Mouse (Mus musculus) urinary bladder, postnatal 4 days (tissue): ENCODE data around the gene Hdhd5.

ENCODE experiments used
- DNase-seq, 2 experiments: peaks; one replicate each; pipeline ENCODE4 v3.0.0; 2021 to 2022; ENCODE audit warnings: low spot score in 2 of 2

Hdhd5 gene

GRCm38 (mm10) chr6:120532594-120532993, 1.5 kb upstream of the Hdhd5 start:
- DNase-seq: no peak

DNA sequence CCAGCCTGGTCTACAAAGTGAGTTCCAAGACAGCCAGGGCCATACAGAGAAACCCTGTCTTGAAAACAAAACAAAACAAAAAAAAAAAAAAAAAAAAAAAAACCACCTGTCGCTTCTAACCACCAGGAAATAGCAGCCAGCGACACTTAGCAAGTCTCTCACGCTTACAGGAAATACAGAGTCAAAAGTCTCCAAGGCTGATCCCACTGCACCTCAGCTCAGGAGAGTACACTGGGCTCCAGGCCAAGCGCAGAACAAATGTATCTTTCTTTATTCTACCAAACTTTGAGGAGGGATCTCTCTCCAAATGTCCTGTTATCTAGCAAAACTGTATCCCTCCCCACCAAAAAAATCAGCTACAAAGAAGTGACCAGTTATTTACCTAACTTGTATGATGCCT, 2.0 kb downstream of the Hdhd5 start:
- DNase-seq: no peak

DNA sequence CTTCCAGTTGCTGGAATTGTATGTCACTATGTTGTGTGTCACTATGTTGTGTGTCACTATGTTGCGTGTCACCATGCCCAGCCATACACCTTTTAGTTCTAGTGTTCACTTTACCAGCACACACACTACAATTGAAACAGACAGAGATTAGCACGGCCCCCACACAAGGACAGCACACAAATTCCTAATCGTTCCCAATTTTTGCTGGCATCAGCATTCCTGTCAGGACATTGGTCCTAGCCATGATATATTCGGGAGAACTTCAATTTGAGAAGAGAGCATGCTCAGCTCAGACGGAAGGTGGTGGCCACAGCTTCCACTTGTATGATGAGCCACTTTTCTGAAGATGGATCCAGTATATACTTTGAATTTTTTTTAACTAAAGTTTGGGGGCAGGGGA, 6.3 kb downstream of the Hdhd5 start:
- no peak for DNase-seq

- no peak for DNase-seq
Measured at GRCm38 (mm10) chr6:120519647-120520046, 11.5 kb downstream of the Hdhd5 start.

- no peak for DNase-seq
Measured at GRCm38 (mm10) chr6:120517311-120517710, 13.8 kb downstream of the Hdhd5 start.

DNA sequence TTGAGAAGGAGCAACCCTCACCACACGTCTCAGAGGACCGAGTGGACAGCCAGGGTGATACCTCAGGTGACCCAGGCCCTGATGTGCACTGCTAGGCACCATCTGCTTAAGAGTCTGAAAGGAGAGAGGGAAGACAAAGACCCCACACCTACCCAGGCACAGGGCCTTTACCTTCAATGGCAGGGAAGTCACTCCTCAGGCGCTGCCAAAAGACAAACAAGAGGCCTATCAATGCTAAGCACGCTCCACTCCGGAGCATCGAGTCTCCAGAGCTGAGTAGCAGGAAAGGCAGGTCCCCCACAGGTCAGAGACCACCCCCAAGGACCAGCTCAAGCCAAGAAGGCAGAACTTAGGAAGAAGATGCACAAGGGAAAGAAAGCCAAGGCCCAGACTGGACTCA, 14.2 kb downstream of the Hdhd5 start:
- DNase-seq: no peak

DNA sequence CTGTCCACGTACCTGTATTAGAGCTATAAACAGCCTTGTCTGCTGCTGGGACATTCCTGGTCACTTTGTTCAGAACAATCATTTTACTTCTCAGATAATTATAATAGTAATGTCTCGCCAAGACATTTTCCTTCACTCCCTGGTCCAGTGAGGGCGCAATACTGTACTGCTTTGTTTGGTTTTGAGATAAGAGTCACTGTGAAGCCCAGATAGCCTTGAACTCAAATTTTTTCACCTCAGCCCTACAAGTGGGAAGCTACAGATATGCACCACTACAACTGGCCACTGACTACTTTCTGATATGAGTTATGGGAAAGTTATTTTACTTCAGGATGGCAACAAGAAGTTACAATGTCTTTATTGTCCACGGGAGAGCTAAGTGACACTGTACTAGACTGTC, 14.7 kb downstream of the Hdhd5 start:
- DNase-seq: no peak

DNA sequence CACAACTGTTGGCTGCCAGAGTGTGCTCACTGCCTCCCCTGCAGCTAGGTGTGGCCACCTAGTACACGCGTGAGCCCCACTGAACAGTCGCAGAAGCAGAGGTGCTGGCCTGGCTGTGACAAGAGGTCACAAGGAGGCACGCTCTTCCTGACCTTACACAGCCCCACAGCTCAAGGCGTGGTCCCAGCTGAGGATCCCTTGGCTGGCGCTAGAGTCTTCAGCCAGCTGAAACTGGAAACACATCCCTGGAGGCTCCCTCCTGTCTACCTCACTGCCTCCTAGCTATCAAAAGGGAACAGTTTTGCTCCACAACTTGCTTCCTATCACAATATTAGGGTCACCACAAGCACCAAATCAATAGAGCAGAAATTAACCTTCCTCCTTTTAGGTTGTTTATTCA, 19.9 kb downstream of the Hdhd5 start:
- DNase-seq: no peak

DNA sequence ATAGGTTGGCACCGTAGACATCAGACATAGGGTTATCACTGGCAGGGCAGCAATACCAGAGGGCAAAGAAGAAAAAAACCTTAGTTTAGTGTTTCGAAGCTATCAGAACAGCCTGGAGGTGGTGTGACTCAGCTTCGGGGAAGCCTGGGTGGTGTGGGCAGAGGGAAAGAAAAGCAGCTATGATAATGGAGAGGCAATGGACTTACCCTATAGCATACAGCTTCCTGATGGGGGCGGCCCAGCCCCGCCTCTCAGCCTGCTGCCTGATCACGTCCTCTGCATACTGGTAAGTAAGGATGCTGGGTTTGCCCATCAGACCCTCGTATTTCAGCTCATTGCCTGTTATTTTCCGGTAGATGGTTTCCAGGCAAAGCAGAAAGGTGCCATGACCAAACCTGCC, 20.7 kb downstream of the Hdhd5 start:
- no peak for DNase-seq

- DNase-seq: no peak
Measured at GRCm38 (mm10) chr6:120509975-120510374, 21.1 kb downstream of the Hdhd5 start.

- no peak for DNase-seq
Measured at GRCm38 (mm10) chr6:120508645-120509044, 22.5 kb downstream of the Hdhd5 start.

DNA sequence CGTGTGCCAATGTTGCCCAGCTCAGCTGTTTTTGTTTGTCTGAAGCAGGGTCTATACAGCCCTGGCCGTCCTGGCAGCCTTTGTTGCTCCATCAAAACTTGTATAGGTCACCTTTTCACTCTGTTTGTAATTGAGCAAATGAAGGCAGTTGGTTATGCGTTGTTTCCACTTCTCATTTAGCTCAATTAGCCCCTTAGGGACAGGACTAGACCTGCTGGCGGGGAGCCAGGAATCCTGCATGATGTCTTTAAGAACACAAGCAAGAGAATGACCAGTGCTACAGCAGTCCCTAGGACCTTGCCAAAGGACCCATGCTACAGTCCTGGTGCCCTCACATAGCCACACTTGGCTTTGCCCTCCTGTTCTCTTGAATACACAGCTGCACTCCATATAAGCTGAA, 25.6 kb downstream of the Hdhd5 start:
- no peak for DNase-seq

- no peak for DNase-seq
Measured at GRCm38 (mm10) chr6:120504051-120504450, 27.1 kb downstream of the Hdhd5 start.

DNA sequence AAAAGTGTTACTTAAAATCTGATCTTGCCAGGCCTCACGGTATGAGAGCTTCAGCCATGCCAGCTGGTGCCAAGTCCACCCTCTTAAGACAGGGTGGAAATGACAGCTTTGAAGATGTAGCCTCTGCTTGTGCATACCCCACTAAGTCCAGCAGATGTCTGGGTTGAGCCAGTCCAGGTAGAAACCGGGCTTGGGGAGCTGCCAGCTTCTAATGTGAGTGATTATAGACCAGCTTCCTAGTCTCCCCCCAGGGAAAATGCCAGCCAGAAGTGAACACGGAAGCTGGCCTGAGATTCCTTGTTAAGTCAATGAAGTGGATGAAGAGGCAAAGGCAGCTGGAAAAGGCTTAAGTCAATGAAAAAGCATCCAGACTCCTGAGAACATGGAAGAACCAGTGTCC, 34.6 kb downstream of the Hdhd5 start:
- no peak for DNase-seq

DNA sequence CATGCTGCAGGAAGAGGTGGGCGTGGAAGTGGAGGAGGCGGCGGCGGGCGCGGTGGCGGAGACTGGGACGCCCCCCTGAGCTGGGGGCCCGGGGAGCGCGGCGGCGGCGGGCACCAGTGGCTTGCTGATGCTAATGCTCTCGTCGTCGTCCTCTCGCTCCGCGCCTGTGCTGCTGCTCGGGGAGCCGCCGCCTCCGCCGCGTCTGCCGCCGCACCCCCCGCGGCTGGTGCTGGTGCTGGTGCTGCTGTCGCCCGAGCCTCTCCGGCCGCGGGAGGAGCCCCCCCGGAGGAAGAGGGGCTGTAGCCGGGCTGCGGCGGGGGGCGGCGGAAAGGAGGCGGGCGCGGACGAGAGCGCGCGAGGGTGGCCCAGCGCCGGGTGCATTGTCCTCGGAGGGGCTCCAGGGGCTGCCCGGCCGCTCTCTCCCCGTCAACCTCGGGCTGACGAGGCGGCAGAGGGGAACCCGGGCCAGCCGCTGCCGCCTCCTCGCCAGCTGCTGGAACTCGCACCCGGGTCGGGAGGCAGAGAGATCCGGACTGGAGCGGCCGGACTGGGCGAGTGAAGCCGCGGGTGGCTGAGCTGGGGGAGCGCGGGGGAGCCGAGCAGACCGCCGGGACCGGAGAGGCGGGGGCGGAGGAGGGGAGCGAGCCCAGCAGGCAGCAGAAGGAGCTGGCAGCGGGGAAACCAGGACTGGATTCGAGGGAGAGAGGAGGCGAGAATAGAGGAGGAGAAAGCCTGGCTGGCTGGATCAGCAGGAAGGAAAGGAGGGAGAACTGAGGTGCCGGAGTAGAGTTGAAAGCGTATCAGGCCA, 37.5 kb downstream of the Hdhd5 start, which contains the start of gene Tmem121b:
TSS of gene Tmem121b (minus strand) at position 434 of the 808 bp plus-strand sequence.
- DNase-seq: peak; percentile 64 to 69

DNA sequence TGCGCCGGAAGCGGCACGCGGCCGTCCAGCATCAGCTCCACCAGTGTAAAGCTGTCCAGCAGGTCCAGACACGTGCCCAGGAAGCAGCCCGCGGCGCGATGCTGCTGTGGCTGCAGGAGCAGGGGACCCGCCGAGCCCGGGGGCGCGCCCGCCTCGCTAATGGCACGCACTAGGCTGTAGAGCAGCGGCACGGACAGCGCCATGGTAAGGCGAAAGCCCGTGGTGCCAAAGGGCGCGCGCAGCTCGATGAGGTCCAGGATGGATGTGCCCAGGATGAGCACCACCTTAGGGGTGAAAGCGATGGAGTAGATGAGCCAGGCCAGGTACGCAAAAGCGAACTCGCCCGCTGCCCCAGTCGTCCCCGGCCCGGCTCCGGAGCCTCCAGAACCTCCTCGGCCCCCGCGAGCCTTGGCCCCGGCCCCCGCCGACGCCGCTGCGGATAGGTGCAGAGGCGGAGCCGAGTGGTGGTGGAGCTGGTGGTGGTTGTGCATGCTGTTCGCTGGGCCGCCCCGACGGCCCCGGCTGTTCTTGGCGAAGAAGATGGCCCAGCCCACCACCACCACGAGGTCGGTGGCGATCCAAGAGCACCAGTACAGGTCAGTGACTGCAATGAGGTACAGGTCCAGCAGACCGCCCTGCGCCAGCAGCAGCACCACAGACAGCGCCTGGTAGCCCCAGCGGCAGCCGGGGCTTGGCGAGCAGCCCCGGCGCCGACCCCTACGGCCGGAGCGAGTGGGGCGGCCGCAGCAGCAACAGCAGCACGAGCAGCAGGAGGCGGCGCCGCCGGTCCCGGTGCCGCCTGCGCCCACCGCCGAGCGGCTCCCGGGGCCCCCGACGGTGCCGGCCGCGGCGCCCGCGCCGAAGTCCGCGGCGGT, 38.4 kb downstream of the Hdhd5 start:
- no peak for DNase-seq

- DNase-seq: no peak
Measured at GRCm38 (mm10) chr6:120491862-120492498, 39.1 kb downstream of the Hdhd5 start.

GRCm38 (mm10) chr6:120491064-120491463, 40.1 kb downstream of the Hdhd5 start:
- DNase-seq: no peak

DNA sequence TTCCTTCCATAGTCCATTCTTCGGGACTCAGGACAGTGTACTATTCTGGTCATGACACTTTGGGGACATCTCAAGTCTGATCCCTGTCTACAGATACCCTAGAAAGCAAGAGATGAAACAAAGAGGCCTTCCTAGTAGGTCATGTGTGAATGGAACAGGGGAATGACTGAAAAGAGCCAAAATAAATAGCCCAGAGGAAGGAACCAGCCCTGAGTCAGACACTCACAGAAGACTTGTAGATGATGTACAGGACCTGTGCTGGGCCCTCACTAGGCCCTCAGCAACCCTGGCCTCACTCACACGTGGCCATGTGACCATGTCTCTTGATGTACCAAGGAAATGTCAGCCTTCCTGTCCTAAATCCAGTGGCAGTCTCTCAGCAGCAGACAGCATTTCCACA, 41.7 kb downstream of the Hdhd5 start:
- no peak for DNase-seq

- no peak for DNase-seq
Measured at GRCm38 (mm10) chr6:120488647-120489046, 42.5 kb downstream of the Hdhd5 start.

- no peak for DNase-seq
Measured at GRCm38 (mm10) chr6:120486051-120486510, 45.0 kb downstream of the Hdhd5 start.

DNA sequence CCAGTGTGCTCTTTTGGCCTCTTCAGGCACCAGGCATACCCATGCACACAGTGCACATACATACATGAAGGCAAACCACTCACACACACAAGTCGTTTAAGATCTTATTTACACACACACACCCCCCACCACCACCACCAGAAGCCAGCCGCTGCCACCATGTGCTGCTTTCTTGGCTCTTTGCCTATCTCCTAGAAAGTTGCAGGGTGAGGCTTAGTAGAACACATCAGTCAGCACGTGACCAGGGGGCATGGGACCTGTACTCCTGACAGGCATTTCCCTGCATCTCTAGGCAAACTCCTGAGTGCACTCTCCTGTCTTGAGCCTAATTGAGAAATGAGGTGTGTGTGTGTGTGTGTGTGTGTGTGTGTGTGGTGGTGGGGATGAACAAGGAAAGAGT, 46.1 kb downstream of the Hdhd5 start:
- no peak for DNase-seq
